ENCODE assay signal across 23 mouse cellular contexts in genomic region chr17:62947537-62948193, GRCm38 (mm10).
DNase-seq lines count a peak whose midpoint lies in the region; ATAC-seq and TF ChIP-seq lines count a peak whose summit lies in the region.
"Had no signal": no experiment of that assay in that cellular context is flagged by ENCODE, and none has a peak within 500 bp of the region (broad histone marks: within the 10 kb centered on the region; RNA-seq: fewer than 3 reads in every experiment).

No protein-coding gene starts in this region.

- no peak overlapping the region for H3K27ac ChIP-seq in lung, embryonic 14.5 days (ENCODE audit: low read depth)
- H3K27ac ChIP-seq in layer of hippocampus, adult 2 months: peak overlapping the region; percentile 76
- no peak overlapping the region for H3K27ac ChIP-seq in heart, embryonic 11.5 days (ENCODE audit: low read depth, low read length)
- H3K27ac ChIP-seq: forebrain, embryonic 12.5 days; gastrocnemius, adult 2 months; heart, embryonic 13.5 days; hindbrain, embryonic 13.5 days; stomach, embryonic 15.5 days had no signal

- no peak for DNase-seq in frontal cortex, postnatal 25 days (ENCODE audit: low spot score in 2 of 2)
- DNase-seq in lung, embryonic 14.5 days: peak; percentile 10
- no peak for DNase-seq in lung, postnatal 36 days
- DNase-seq in layer of hippocampus, adult 2 months (ENCODE audit: low spot score in 2 of 2): peak; percentile 53 to 57
- DNase-seq in left cerebral cortex, postnatal 36 days (ENCODE audit: low spot score in 2 of 2): peak; percentile 25 to 49
- no peak for DNase-seq in adrenal gland, postnatal 4 days (ENCODE audit: low spot score in 2 of 2)
- DNase-seq: adrenal gland, postnatal 14 days; cerebellum, adult 18-20 months; cerebellum, postnatal 36 days; gastrocnemius, adult 2 months; kidney, adult 8-10 months; kidney, postnatal 14 days; liver, postnatal 0 days; lung, postnatal 4 days had no signal

- intact Hi-C loops in left cerebral cortex, postnatal 36 days (cut with DNase I): no loop called here

- TF ChIP-seq CTCF in lung, embryonic 14.5 days (IDR thresholded peaks at IDR 0.05; ENCODE audit: low read depth): no peak
- no peak for TF ChIP-seq CTCF in layer of hippocampus, adult 2 months (conservative IDR thresholded peaks at IDR 0.05)

- H3K36me3 ChIP-seq in lung, embryonic 14.5 days (ENCODE audit: insufficient read depth): no peaks in the 10 kb centered on the region
- H3K36me3 ChIP-seq in heart, embryonic 11.5 days (ENCODE audit: control insufficient read depth, insufficient read depth, low read length): no peaks in the 10 kb centered on the region
- H3K36me3 ChIP-seq: forebrain, embryonic 12.5 days; G1E; heart, embryonic 13.5 days; hindbrain, embryonic 13.5 days; stomach, embryonic 15.5 days had no signal

- H3K27me3 ChIP-seq in lung, embryonic 14.5 days (ENCODE audit: insufficient read depth, low read length): no peaks in the 10 kb centered on the region
- no peaks in the 10 kb centered on the region for H3K27me3 ChIP-seq in heart, embryonic 11.5 days (ENCODE audit: control insufficient read depth, insufficient read depth, low read length)
- H3K27me3 ChIP-seq: forebrain, embryonic 12.5 days; hindbrain, embryonic 13.5 days; stomach, embryonic 15.5 days had no signal

- no peak overlapping the region for H3K9ac ChIP-seq in lung, embryonic 14.5 days
- H3K9ac ChIP-seq in heart, embryonic 11.5 days (ENCODE audit: low read depth, low read length): no peak overlapping the region
- H3K9ac ChIP-seq: forebrain, embryonic 12.5 days; heart, embryonic 13.5 days; hindbrain, embryonic 13.5 days; liver, postnatal 0 days; stomach, embryonic 15.5 days had no signal

- ATAC-seq in frontal cortex, adult (ENCODE audit: low TSS enrichment): peak; percentile 96
- no peak for ATAC-seq in lung, embryonic 14.5 days (ENCODE audit: insufficient read depth)
- no peak for ATAC-seq in heart, embryonic 11.5 days (replicated peaks; ENCODE audit: insufficient number of reproducible peaks, low FRiP score, low TSS enrichment)
- ATAC-seq: activated CD4-positive, CD25-positive, alpha-beta regulatory T cell, adult 4 months; liver, postnatal 0 days; midbrain, embryonic 16.5 days had no signal

- H3K4me1 ChIP-seq in lung, embryonic 14.5 days (ENCODE audit: insufficient read depth): no peaks in the 10 kb centered on the region
- no peaks in the 10 kb centered on the region for H3K4me1 ChIP-seq in heart, embryonic 11.5 days (ENCODE audit: control insufficient read depth, insufficient read depth, low read length)
- H3K4me1 ChIP-seq: forebrain, embryonic 12.5 days; heart, embryonic 13.5 days; hindbrain, embryonic 13.5 days; stomach, embryonic 15.5 days had no signal

- WGBS in lung, embryonic 14.5 days: 60% methylated on average over 1 of the region's 1 CpGs
- 71% methylated on average over 1 of the region's 1 CpGs for WGBS in heart, embryonic 11.5 days (ENCODE audit: insufficient replicate concordance)

- no peak overlapping the region for H3K4me2 ChIP-seq in lung, embryonic 14.5 days
- H3K4me2 ChIP-seq in heart, embryonic 11.5 days: no peak overlapping the region
- H3K4me2 ChIP-seq: forebrain, embryonic 12.5 days; heart, embryonic 13.5 days; hindbrain, embryonic 13.5 days; stomach, embryonic 15.5 days had no signal

- no peak overlapping the region for H3K4me3 ChIP-seq in lung, embryonic 14.5 days (ENCODE audit: low read depth, low read length)
- no peak overlapping the region for H3K4me3 ChIP-seq in layer of hippocampus, adult 2 months
- H3K4me3 ChIP-seq in heart, embryonic 11.5 days (ENCODE audit: low read depth, low read length): no peak overlapping the region
- H3K4me3 ChIP-seq: forebrain, embryonic 12.5 days; gastrocnemius, adult 2 months; heart, embryonic 13.5 days; hindbrain, embryonic 13.5 days; stomach, embryonic 15.5 days had no signal

- H3K9me3 ChIP-seq in lung, embryonic 14.5 days (ENCODE audit: low read depth, low read length): no peaks in the 10 kb centered on the region
- no peaks in the 10 kb centered on the region for H3K9me3 ChIP-seq in heart, embryonic 11.5 days (replicated peaks; ENCODE audit: control insufficient read depth, low read length)
- H3K9me3 ChIP-seq: forebrain, embryonic 12.5 days; G1E; heart, embryonic 13.5 days; hindbrain, embryonic 13.5 days; stomach, embryonic 15.5 days had no signal

Comparison
In these comparisons a context has a peak if more than half of its experiments do, and no peak if none do; other contexts are left out.
1. DNase-seq: peak in lung, embryonic 14.5 days (single experiment), layer of hippocampus, adult 2 months (2 of 2) and left cerebral cortex, postnatal 36 days (2 of 2); none in frontal cortex, postnatal 25 days (0 of 2), lung, postnatal 36 days (single experiment) and adrenal gland, postnatal 4 days (0 of 2).